Mouse (Mus musculus) embryonic facial prominence, embryonic 10.5 days (tissue): ENCODE results near the gene Arid3a. TPM values are rescaled to one million over a fixed set of nuclear protein-coding genes. Genes with fewer than 3 reads are reported as not detected.
A peak's percentile ranks its signal among the peaks of the same experiment; 100 is the strongest.

Experiments
- DNase-seq: peaks from one replicate; pipeline ENCODE4 v3.0.0-alpha.2; 2017; ENCODE audit warnings: low spot score
- H3K27ac ChIP-seq: fragments of 300-500 bp; sonication (generic); replicated peaks from 2 replicates; pipeline ENCODE4 v1.5.1; 2016; ENCODE audit warnings: mild to moderate bottlenecking
- H3K27me3 ChIP-seq: fragments of 300-500 bp; sonication (generic); replicated peaks from 2 replicates; pipeline ENCODE4 v1.6.1; 2016; ENCODE audit warnings: low read depth, mild to moderate bottlenecking; ENCODE audit not compliant: poor library complexity, severe bottlenecking
- H3K36me3 ChIP-seq: fragments of 300-500 bp; sonication (generic); replicated peaks from 2 replicates; pipeline ENCODE4 v1.6.1; 2016; ENCODE audit warnings: mild to moderate bottlenecking, moderate library complexity
- H3K4me1 ChIP-seq: fragments of 300-500 bp; sonication (generic); 2 replicates; pipeline ENCODE4 v1.6.1; 2016
- H3K4me3 ChIP-seq: fragments of 300-500 bp; sonication (generic); 2 replicates; pipeline ENCODE4 v1.5.1; 2016; ENCODE audit warnings: mild to moderate bottlenecking, moderate library complexity
- H3K9me3 ChIP-seq: fragments of 300-500 bp; sonication (generic); 2 replicates; pipeline ENCODE4 v1.6.1; 2016; ENCODE audit warnings: mild to moderate bottlenecking
- WGBS: fragments of 180-500 bp; shearing (Covaris S2); methylation state at CpG from one replicate; pipeline ENCODE4 v1.1.7; 2016; 5-methylcytosine and 5-hydroxymethylcytosine counted together
- polyA plus RNA-seq: library from polyadenylated mRNA; unstranded; fragments of >200 nt; fragmentation: Nextera tagmentation; extraction: Ambion mirVana; gene quantifications from 2 replicates; pipeline ENCODE4 v1.2.1, GENCODE M21; 2016

The Arid3a gene
- polyA plus RNA-seq, 1 experiment from 2014 or later: 15.7 TPM

- DNase-seq: no peak
- WGBS: 60% methylated on average over 9 of the region's 9 CpGs
- H3K27me3 ChIP-seq: no peaks in the 10 kb centered on the region
- peaks cover 86% of the 10 kb centered on the region for H3K36me3 ChIP-seq
- H3K4me3 ChIP-seq: peak overlapping the region; percentile 42
- peaks cover 92% of the 10 kb centered on the region for H3K4me1 ChIP-seq
- no peaks in the 10 kb centered on the region for H3K9me3 ChIP-seq
- H3K27ac ChIP-seq: peak overlapping the region; percentile 79
Observed at GRCm38 (mm10) chr10:79933145-79933679, 6.4 kb downstream of the Arid3a start.

GRCm38 (mm10) chr10:79933861-79934260 is 7.0 kb downstream of the Arid3a start:
- peaks cover 92% of the 10 kb centered on the region for H3K36me3 ChIP-seq
- no peaks in the 10 kb centered on the region for H3K27me3 ChIP-seq
- no peak for DNase-seq
- peak overlapping the region; percentile 79 for H3K27ac ChIP-seq
- H3K4me3 ChIP-seq: peak overlapping the region; percentile 42
- 47% methylated on average over 6 of the region's 6 CpGs for WGBS
- no peaks in the 10 kb centered on the region for H3K9me3 ChIP-seq
- peaks cover 92% of the 10 kb centered on the region for H3K4me1 ChIP-seq

GRCm38 (mm10) chr10:79934272-79934721 is 7.5 kb downstream of the Arid3a start:
- Histone ChIP-seq H3K36me3 (peaks cover 96% of the 10 kb centered on the region), H3K4me3 (peak overlapping the region; percentile 42), H3K27ac (peak overlapping the region; percentile 79), H3K9me3 (no peaks in the 10 kb centered on the region), H3K27me3 (no peaks in the 10 kb centered on the region), H3K4me1 (peaks cover 92% of the 10 kb centered on the region)
- WGBS: 74% methylated on average over 13 of the region's 13 CpGs
- DNase-seq: no peak

GRCm38 (mm10) chr10:79934794-79935569 is 8.1 kb downstream of the Arid3a start:
- no peaks in the 10 kb centered on the region for H3K27me3 ChIP-seq
- DNase-seq: no peak
- peaks cover 99% of the 10 kb centered on the region for H3K36me3 ChIP-seq
- 91% methylated on average over 16 of the region's 16 CpGs for WGBS
- H3K4me1 ChIP-seq: peaks cover 92% of the 10 kb centered on the region
- no peaks in the 10 kb centered on the region for H3K9me3 ChIP-seq
- 0 out of 2 replicates have a peak overlapping the region, but pooled peaks have one; percentile 79 for H3K27ac ChIP-seq
- 0 out of 2 replicates have a peak overlapping the region, but pooled peaks have one; percentile 8 for H3K4me3 ChIP-seq

- H3K4me3 ChIP-seq: 0 out of 2 replicates have a peak overlapping the region, but pooled peaks have one; percentile 0
- 72% methylated on average over 10 of the region's 10 CpGs for whole genome bisulfite sequencing
- H3K27ac ChIP-seq: no peak overlapping the region
- DNase-seq: no peak
- peaks cover 99% of the 10 kb centered on the region for H3K36me3 ChIP-seq
- H3K27me3 ChIP-seq: no peaks in the 10 kb centered on the region
- peaks cover 87% of the 10 kb centered on the region for H3K4me1 ChIP-seq
- no peaks in the 10 kb centered on the region for H3K9me3 ChIP-seq
Observed at GRCm38 (mm10) chr10:79936284-79936910, 9.6 kb downstream of the Arid3a start.

GRCm38 (mm10) chr10:79936911-79937441 is 10.1 kb downstream of the Arid3a start:
- H3K27ac ChIP-seq: 0 out of 2 replicates have a peak overlapping the region, but pooled peaks have one; percentile 21
- 83% methylated on average over 27 of the region's 27 CpGs for WGBS
- no peak overlapping the region for H3K4me3 ChIP-seq
- peaks cover 99% of the 10 kb centered on the region for H3K36me3 ChIP-seq
- H3K27me3 ChIP-seq: no peaks in the 10 kb centered on the region
- H3K4me1 ChIP-seq: peaks cover 83% of the 10 kb centered on the region
- no peak for DNase-seq
- H3K9me3 ChIP-seq: no peaks in the 10 kb centered on the region

- Histone ChIP-seq H3K9me3 (no peaks in the 10 kb centered on the region), H3K27ac (peak overlapping the region; percentile 44; the same call in 1 of the 2 replicates), H3K4me3 (peak overlapping the region; percentile 8), H3K36me3 (peaks cover 96% of the 10 kb centered on the region), H3K4me1 (peaks cover 76% of the 10 kb centered on the region), H3K27me3 (no peaks in the 10 kb centered on the region)
- DNase-seq: no peak
- WGBS: 46% methylated on average over 11 of the region's 11 CpGs
Observed at GRCm38 (mm10) chr10:79937775-79938526, 11.1 kb downstream of the Arid3a start.

- peaks cover 81% of the 10 kb centered on the region for H3K4me1 ChIP-seq
- no peaks in the 10 kb centered on the region for H3K9me3 ChIP-seq
- 71% methylated on average over 7 of the region's 7 CpGs for WGBS
- DNase-seq: no peak
- H3K36me3 ChIP-seq: peaks cover 86% of the 10 kb centered on the region
- no peaks in the 10 kb centered on the region for H3K27me3 ChIP-seq
- 0 out of 2 replicates have a peak overlapping the region, but pooled peaks have one; percentile 19 for H3K27ac ChIP-seq
- H3K4me3 ChIP-seq: 0 out of 2 replicates have a peak overlapping the region, but pooled peaks have one; percentile 4
Observed at GRCm38 (mm10) chr10:79940749-79941148, 13.9 kb downstream of the Arid3a start.

- no peak overlapping the region for H3K4me3 ChIP-seq
- WGBS: 88% methylated on average over 1 of the region's 1 CpGs
- H3K27me3 ChIP-seq: no peaks in the 10 kb centered on the region
- no peaks in the 10 kb centered on the region for H3K9me3 ChIP-seq
- no peak for DNase-seq
- H3K27ac ChIP-seq: peak overlapping the region; percentile 86
- peaks cover 84% of the 10 kb centered on the region for H3K36me3 ChIP-seq
- peaks cover 83% of the 10 kb centered on the region for H3K4me1 ChIP-seq
Observed at GRCm38 (mm10) chr10:79942988-79943387, 16.1 kb downstream of the Arid3a start.

GRCm38 (mm10) chr10:79943471-79943901 is 16.6 kb downstream of the Arid3a start:
- peaks cover 83% of the 10 kb centered on the region for H3K36me3 ChIP-seq
- peak overlapping the region; percentile 86 for H3K27ac ChIP-seq

GRCm38 (mm10) chr10:79945507-79946234 is 18.8 kb downstream of the Arid3a start:
- H3K9me3 ChIP-seq: no peaks in the 10 kb centered on the region
- H3K4me1 ChIP-seq: peaks cover 64% of the 10 kb centered on the region
- WGBS: 16% methylated on average over 16 of the region's 16 CpGs
- peak; percentile 79 for DNase-seq
- H3K4me3 ChIP-seq: peak overlapping the region; percentile 42
- no peaks in the 10 kb centered on the region for H3K27me3 ChIP-seq
- peak overlapping the region; percentile 86 for H3K27ac ChIP-seq
- H3K36me3 ChIP-seq: peaks cover 84% of the 10 kb centered on the region

More at GRCm38 (mm10) chr10:79943471-79943901, 16.6 kb downstream of the Arid3a start:
- WGBS: 79% methylated on average over 9 of the region's 9 CpGs
- Histone ChIP-seq H3K9me3 (no peaks in the 10 kb centered on the region), H3K4me1 (peaks cover 78% of the 10 kb centered on the region), H3K4me3 (no peak overlapping the region), H3K27me3 (no peaks in the 10 kb centered on the region)
- no peak for DNase-seq
